ENCODE assay signal across 8 mouse cellular contexts in genomic region chr11:82763742-82764437, GRCm38 (mm10). TPM values are rescaled to one million over a fixed set of nuclear protein-coding genes. Genes with fewer than 3 reads are reported as not detected.
DNase-seq lines count a peak whose midpoint lies in the region; ATAC-seq and TF ChIP-seq lines count a peak whose summit lies in the region.

Gene Cct6b, minus strand, starts transcription at chr11:82764321.
Gene Zfp830, plus strand, starts transcription at chr11:82764345.

- peaks cover 6% of the 10 kb centered on the region for H3K9me3 ChIP-seq in CH12.LX (replicated peaks; ENCODE audit: low read length)
- H3K9me3 ChIP-seq in heart, embryonic 14.5 days (ENCODE audit: control insufficient read depth, low read length), result no peaks in the 10 kb centered on the region
- no peaks in the 10 kb centered on the region for H3K9me3 ChIP-seq in liver, embryonic 11.5 days (ENCODE audit: control insufficient read depth, low read length)

- peak; percentile 99 for TF ChIP-seq POLR2A in CH12.LX (IDR thresholded peaks at IDR 0.05; ENCODE audit: low read depth, low read length)
- peak; percentile 94 for TF ChIP-seq POLR2A in myocyte (IDR thresholded peaks at IDR 0.05; ENCODE audit: insufficient read length, low read depth)

- in situ Hi-C loops in CH12.LX (cut with MboI; ENCODE audit: low pct_ligation_motif_present, low pct_unique_long_range_greater_than_20kb, low sequenced_read_pairs), result loop anchor here (25.0 kb wide), 1 partner anchor 423 kb away; the partner anchor contains the start of genes Slfn3 and Slfn4

- H3K4me3 ChIP-seq in CH12.LX (replicated peaks in 1 of 3; ENCODE audit: low read depth in 2 of 3, low read length in 2 of 3, poor library complexity in 1 of 3), result peak within 1 kb of the TSS; percentile 89 to 96 (median 91)
- peak within 1 kb of the TSS; percentile 76 to 95 for H3K4me3 ChIP-seq in heart, embryonic 14.5 days (ENCODE audit: control insufficient read depth in 1 of 2, insufficient read depth in 1 of 2, low read depth in 1 of 2, low read length in 2 of 2)
- peak within 1 kb of the TSS; percentile 83 for H3K4me3 ChIP-seq in liver, embryonic 11.5 days (ENCODE audit: low read depth, low read length)
- H3K4me3 ChIP-seq in myocyte, result peak within 1 kb of the TSS; percentile 87

- no peak for TF ChIP-seq CTCF in CH12.LX (conservative IDR thresholded peaks at IDR 0.05 in 1 of 2, IDR thresholded peaks at IDR 0.05 in 1 of 2; ENCODE audit: low read depth in 2 of 2, low read length in 2 of 2)

- no peaks in the 10 kb centered on the region for H3K27me3 ChIP-seq in CH12.LX (replicated peaks)
- no peaks in the 10 kb centered on the region for H3K27me3 ChIP-seq in heart, embryonic 14.5 days (ENCODE audit: control insufficient read depth, insufficient read depth, low read length)
- no peaks in the 10 kb centered on the region for H3K27me3 ChIP-seq in liver, embryonic 11.5 days (replicated peaks; ENCODE audit: control insufficient read depth, insufficient read depth, low read length)
- H3K27me3 ChIP-seq in myocyte (ENCODE audit: control insufficient read depth, insufficient read depth, insufficient read length), result peaks cover 3% of the 10 kb centered on the region
- H3K27me3 ChIP-seq in splenic B cell, adult 2 months (ENCODE audit: control insufficient read depth, insufficient read depth, low read length, poor library complexity, severe bottlenecking), result no peaks in the 10 kb centered on the region

- H3K9ac ChIP-seq in CH12.LX (ENCODE audit: insufficient read depth, low read depth), result peak within 1 kb of the TSS; percentile 89
- peak within 1 kb of the TSS; percentile 91 for H3K9ac ChIP-seq in heart, embryonic 14.5 days (ENCODE audit: low read length)
- H3K9ac ChIP-seq in liver, embryonic 11.5 days (ENCODE audit: low read depth, low read length), result peak within 1 kb of the TSS; percentile 89

- peaks cover 0 to 28% of the 10 kb centered on the region in 2 experiments; a peak in 2 of 4 replicates for H3K4me1 ChIP-seq in CH12.LX (ENCODE audit: control insufficient read depth in 1 of 2, insufficient read depth in 2 of 2)
- peaks cover 5 to 18% of the 10 kb centered on the region in 2 experiments for H3K4me1 ChIP-seq in heart, embryonic 14.5 days (ENCODE audit: control insufficient read depth in 2 of 2, insufficient read depth in 2 of 2, low read length in 2 of 2)
- H3K4me1 ChIP-seq in liver, embryonic 11.5 days (replicated peaks; ENCODE audit: control insufficient read depth, insufficient read depth, low read length), result peaks cover 15% of the 10 kb centered on the region

- H3K79me2 ChIP-seq in CH12.LX (replicated peaks; ENCODE audit: control insufficient read depth, extremely low read depth, insufficient read depth, poor library complexity, severe bottlenecking), result peaks cover 29% of the 10 kb centered on the region
- H3K79me2 ChIP-seq in myocyte (ENCODE audit: control insufficient read depth, insufficient read depth), result peaks cover 27% of the 10 kb centered on the region

- peak; percentile 99 for ATAC-seq in heart, embryonic 14.5 days (ENCODE audit: insufficient number of reproducible peaks, insufficient read depth, low FRiP score, low read depth)
- peak; percentile 100 for ATAC-seq in liver, embryonic 11.5 days (replicated peaks; ENCODE audit: low FRiP score)

- H3ac ChIP-seq in myocyte (ENCODE audit: control insufficient read depth, insufficient read length), result peak within 1 kb of the TSS; percentile 87

- TF ChIP-seq EP300 in CH12.LX (IDR thresholded peaks at IDR 0.05; ENCODE audit: low read length), result peak; percentile 56

- peak; percentile 98 for DNase-seq in CH12.LX (ENCODE audit: extremely low read depth)
- peak; percentile 95 for DNase-seq in c-Kit-positive CD71-negative TER-119-negative erythroid progenitor cells, embryonic 14.5 days (ENCODE audit: low read depth)
- peak; percentile 82 for DNase-seq in fibroblast of lung, adult 2 months (ENCODE audit: low read depth)
- DNase-seq in kidney, postnatal 10 days, result peak; percentile 97
- DNase-seq in liver, embryonic 11.5 days (ENCODE audit: low spot score), result peak; percentile 85
- DNase-seq in splenic B cell, adult 2 months (ENCODE audit: low read depth, low spot score), result peak; percentile 93

- dilution Hi-C loops in CH12.LX (cut with MboI; ENCODE audit: extremely low pct_ligation_motif_present, extremely low pct_unique_long_range_greater_than_20kb, low sequenced_read_pairs), result no loop called here

- WGBS in heart, embryonic 14.5 days, result under 1% methylated on average over 43 of the region's 44 CpGs
- WGBS in liver, embryonic 11.5 days, result 1% methylated on average over 44 of the region's 44 CpGs

- no peak for TF ChIP-seq RAD21 in CH12.LX (IDR thresholded peaks at IDR 0.05; ENCODE audit: low read depth, low read length)

- H3K36me3 ChIP-seq in CH12.LX (replicated peaks in 1 of 2; ENCODE audit: control insufficient read depth in 1 of 2, insufficient read depth in 1 of 2, low read length in 1 of 2), result peaks cover 4 to 21% of the 10 kb centered on the region in 2 experiments
- peaks cover 11% of the 10 kb centered on the region for H3K36me3 ChIP-seq in heart, embryonic 14.5 days (ENCODE audit: control insufficient read depth, insufficient read depth, low read length)
- no peaks in the 10 kb centered on the region for H3K36me3 ChIP-seq in liver, embryonic 11.5 days (ENCODE audit: control insufficient read depth, insufficient read depth, low read length)
- no peaks in the 10 kb centered on the region for H3K36me3 ChIP-seq in myocyte (ENCODE audit: control insufficient read depth, insufficient read depth)
- no peaks in the 10 kb centered on the region for H3K36me3 ChIP-seq in splenic B cell, adult 2 months (ENCODE audit: control insufficient read depth, insufficient read depth, low read length, poor library complexity, severe bottlenecking)

- H3K4me2 ChIP-seq in CH12.LX (ENCODE audit: insufficient read depth, low read depth, poor library complexity, severe bottlenecking) (peak within 1 kb of the TSS; percentile 99), myocyte (ENCODE audit: low read depth) (peak within 1 kb of the TSS; percentile 94)
- H3K4me2 ChIP-seq in heart, embryonic 14.5 days (ENCODE audit: low read length), result peak within 1 kb of the TSS; percentile 92
- peak within 1 kb of the TSS; percentile 91 for H3K4me2 ChIP-seq in liver, embryonic 11.5 days

- H3K27ac ChIP-seq in CH12.LX (ENCODE audit: insufficient read depth, low read depth), result peak within 1 kb of the TSS; percentile 95
- peak within 1 kb of the TSS; percentile 89 for H3K27ac ChIP-seq in heart, embryonic 14.5 days (replicated peaks in 1 of 2; ENCODE audit: control insufficient read depth in 1 of 2, insufficient read depth in 1 of 2, low read depth in 2 of 2, low read length in 2 of 2)
- peak within 1 kb of the TSS; percentile 93 for H3K27ac ChIP-seq in liver, embryonic 11.5 days (ENCODE audit: low read depth, low read length)

TF ChIP-seq in CH12.LX, 34 proteins besides CTCF, POLR2A, EP300 and RAD21 (continues in another document):
- TF ChIP-seq KAT2A (IDR thresholded peaks at IDR 0.05; ENCODE audit: insufficient replicate concordance, low read length) (peak; percentile 66; the same call in 1 of the 2 replicates), MAX (IDR thresholded peaks at IDR 0.05; ENCODE audit: low read length) (peak; percentile 46; the same call in 1 of the 2 replicates), MAZ (IDR thresholded peaks at IDR 0.05; ENCODE audit: low read depth, low read length) (no peak), TBP (conservative IDR thresholded peaks at IDR 0.05; ENCODE audit: low read depth, low read length) (peak; percentile 91), NELFE (IDR thresholded peaks at IDR 0.05; ENCODE audit: low read depth, low read length) (peak; percentile 99), ZNF384 (IDR thresholded peaks at IDR 0.05; ENCODE audit: low read depth, low read length) (no peak), USF1 (IDR thresholded peaks at IDR 0.05; ENCODE audit: low read depth, low read length) (no peak), SIN3A (IDR thresholded peaks at IDR 0.05; ENCODE audit: low read length) (peak; percentile 80), JUND (conservative IDR thresholded peaks at IDR 0.05; ENCODE audit: low read depth, low read length) (peak; percentile 86), ZKSCAN1 (IDR thresholded peaks at IDR 0.05; ENCODE audit: borderline replicate concordance, low read depth, low read length) (no peak), BHLHE40 (IDR thresholded peaks at IDR 0.05; ENCODE audit: low read depth, low read length) (peak; percentile 67; the same call in 1 of the 2 replicates)

TF ChIP-seq in myocyte, 11 proteins besides CTCF, POLR2A, EP300 and RAD21:
- TF ChIP-seq E2F4 (IDR thresholded peaks at IDR 0.05; ENCODE audit: insufficient read depth) (peak; percentile 59), POLR2AphosphoS2 (IDR thresholded peaks at IDR 0.05; ENCODE audit: insufficient read length, low read depth) (peak; percentile 95), TCF12 (IDR thresholded peaks at IDR 0.05; ENCODE audit: insufficient read depth, poor library complexity, severe bottlenecking) (no peak), MYOG (IDR thresholded peaks at IDR 0.05; ENCODE audit: control insufficient read depth in 1 of 3, insufficient read depth in 1 of 3, insufficient read length in 2 of 3, low read depth in 2 of 3) (no peak)

RNA-seq across cellular contexts. Expression of gene Cct6b, which starts in this region (rescaled TPM):
- total RNA-seq in CH12.LX (2012; rRNA removed), result 0.25 and 0.64 TPM in 2 replicates
- 0.44 and 0.58 TPM in 2 replicates for total RNA-seq in CH12.LX (2014; rRNA removed)
- polyA plus RNA-seq in CH12.LX (2012; ENCODE audit: insufficient read length, low read depth), result 0.24 and 0.27 TPM in 2 replicates
- 0.38 and 0.47 TPM in 2 replicates for polyA plus RNA-seq in heart, embryonic 14.5 days (2014; fragmentation: Nextera tagmentation; extraction: Ambion mirVana)
- 0.30 and 0.32 TPM in 2 replicates for polyA plus RNA-seq in liver, embryonic 11.5 days (2014; fragmentation: Nextera tagmentation; extraction: Ambion mirVana)
- 0.30 TPM for polyA plus RNA-seq in myocyte (2012; fragmentation: generic; extraction: Trizol)

RNA-seq across cellular contexts. Expression of gene Zfp830, which starts in this region (rescaled TPM):
- 32.4 and 39.9 TPM in 2 replicates for total RNA-seq in CH12.LX (2012; rRNA removed)
- 28.7 and 29.9 TPM in 2 replicates for total RNA-seq in CH12.LX (2014; rRNA removed)
- 38.7 and 44.2 TPM in 2 replicates for polyA plus RNA-seq in CH12.LX (2012; ENCODE audit: insufficient read length, low read depth)
- polyA plus RNA-seq in heart, embryonic 14.5 days (2014; fragmentation: Nextera tagmentation; extraction: Ambion mirVana), result 24.4 and 27.1 TPM in 2 replicates
- 34.8 and 41.8 TPM in 2 replicates for polyA plus RNA-seq in liver, embryonic 11.5 days (2014; fragmentation: Nextera tagmentation; extraction: Ambion mirVana)
- polyA plus RNA-seq in myocyte (2012; fragmentation: generic; extraction: Trizol), result 13.2 TPM

Comparison
In these comparisons a context has a peak if more than half of its experiments do, and no peak if none do; other contexts are left out.
1. Peak in every context shown above with its lines: DNase-seq, ATAC-seq, H3K4me3 ChIP-seq and H3K27ac ChIP-seq.